Mouse (Mus musculus) stomach, postnatal 0 days (tissue): ENCODE data around the gene R3hdm4.

Experiments
- CTCF ChIP-seq: IDR thresholded peaks from 2 replicates; pipeline ENCODE4 v1.5.1; 2016; ENCODE audit warnings: antibody characterized with exemption, low read depth, mild to moderate bottlenecking, moderate library complexity
- EP300 ChIP-seq: optimal IDR thresholded peaks from 2 replicates; pipeline ENCODE3; 2016; ENCODE audit warnings: antibody characterized with exemption

DNA sequence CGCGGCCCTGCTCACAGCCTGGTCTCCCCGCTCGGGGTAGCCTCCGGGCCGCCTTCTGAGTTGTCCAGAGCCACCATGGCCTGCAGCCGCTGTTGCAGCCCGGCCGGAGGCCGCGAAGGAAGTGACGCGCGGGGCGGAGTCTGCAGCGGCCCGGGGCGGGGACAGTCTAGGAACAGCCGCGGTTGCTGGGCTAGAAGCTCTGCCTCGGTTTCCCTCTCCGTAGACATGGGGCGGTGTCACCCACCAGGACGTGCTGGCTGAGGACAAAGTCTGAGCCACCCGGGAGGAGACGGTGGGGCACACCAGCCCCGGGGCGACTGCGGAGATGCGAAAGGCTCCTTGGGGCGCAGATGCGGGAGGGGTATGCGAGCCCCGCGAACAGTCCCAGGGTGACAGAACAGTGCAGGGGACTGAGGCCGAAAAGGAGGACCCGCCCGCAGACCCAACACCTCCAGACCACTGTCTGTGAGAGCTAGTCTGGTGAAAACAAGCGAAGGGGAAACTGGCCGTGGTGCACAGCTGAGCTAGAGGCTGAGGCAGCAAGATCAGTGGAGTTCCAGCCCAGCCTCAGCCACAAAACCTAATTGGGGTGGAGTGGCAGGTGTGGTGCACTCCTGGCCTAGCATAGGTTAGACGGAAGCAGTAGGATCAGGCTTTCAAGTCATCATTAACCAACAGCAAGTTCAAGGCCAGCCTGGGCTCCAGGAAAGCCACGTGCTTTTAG is 4.0 kb downstream of the R3hdm4 start, which contains the start of gene Kiss1r:
- TF ChIP-seq EP300 (no peak), CTCF (no peak)
